Mouse (Mus musculus) CD8-positive naive resting alpha-beta T cell, adult 2 months (primary cell): ENCODE data around the gene Tmco3.
A peak's percentile ranks its signal among the peaks of the same experiment; 100 is the strongest.

Experiments
- DNase-seq, 2 experiments: peaks; one replicate each; pipeline ENCODE4 v3.0.0; 2022; ENCODE audit warnings: low read depth in 2 of 2, low spot score in 2 of 2

Tmco3 gene

DNA sequence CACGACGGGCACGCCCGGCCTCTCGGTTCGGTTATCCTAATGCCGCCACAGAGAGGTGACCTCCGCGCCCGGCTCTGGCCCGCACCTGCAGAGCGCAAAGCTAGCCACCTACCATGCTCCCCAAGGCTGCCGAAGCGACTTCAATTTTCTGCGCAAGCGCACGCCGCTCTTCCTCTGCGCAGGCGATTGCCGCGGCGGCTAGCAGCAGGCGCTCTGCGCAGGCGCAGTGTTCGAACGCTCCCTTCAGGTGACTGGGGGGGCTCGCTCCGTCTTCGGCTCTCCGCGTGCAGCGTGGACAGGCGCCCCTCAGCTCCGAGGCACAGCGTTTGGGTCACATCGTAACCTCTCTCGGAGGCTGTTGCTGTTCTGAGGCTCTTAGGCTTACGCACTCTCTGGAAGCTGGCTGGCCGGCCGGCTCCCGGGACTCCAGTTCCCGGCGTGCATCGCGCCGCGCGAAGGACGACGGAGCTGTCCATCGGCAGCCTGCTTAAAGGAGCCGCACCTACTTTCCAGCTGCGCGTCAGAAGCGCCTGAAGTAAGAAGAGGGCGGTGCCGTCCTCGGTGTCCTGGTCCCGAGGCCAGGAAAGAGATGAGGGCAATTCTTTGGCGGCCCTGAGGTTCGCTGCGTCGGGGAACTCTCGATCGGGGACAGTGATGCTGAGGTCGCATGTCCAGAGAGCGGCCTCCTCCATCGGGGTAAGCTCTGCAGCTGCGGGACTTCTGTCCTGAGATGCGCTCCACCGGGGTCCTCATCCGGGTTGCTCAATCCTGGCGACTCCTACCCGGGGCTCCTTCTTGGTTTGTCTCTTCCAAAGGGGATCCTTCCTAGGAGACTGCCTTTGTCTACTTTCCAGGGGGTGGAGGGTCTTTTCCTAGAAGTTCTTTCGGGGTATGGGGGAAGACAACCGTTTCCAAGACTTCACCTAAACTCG, at the start of gene Tmco3, which contains the start of gene Dcun1d2:
Gene Tmco3, plus strand, starts transcription at position 499 of the 932 bp plus-strand sequence.
Gene Dcun1d2, minus strand, starts transcription at position 440 of the 932 bp plus-strand sequence.
- peak; percentile 90 to 95 for DNase-seq

- DNase-seq: no peak
Measured at GRCm38 (mm10) chr8:13240055-13240454, 47.9 kb upstream of the Tmco3 start.

- DNase-seq: no peak
Measured at GRCm38 (mm10) chr8:13240691-13241090, 47.3 kb upstream of the Tmco3 start.

- DNase-seq: no peak
Measured at GRCm38 (mm10) chr8:13242985-13243870, 44.8 kb upstream of the Tmco3 start.

- no peak for DNase-seq
Measured at GRCm38 (mm10) chr8:13244343-13244880, 43.6 kb upstream of the Tmco3 start.

DNA sequence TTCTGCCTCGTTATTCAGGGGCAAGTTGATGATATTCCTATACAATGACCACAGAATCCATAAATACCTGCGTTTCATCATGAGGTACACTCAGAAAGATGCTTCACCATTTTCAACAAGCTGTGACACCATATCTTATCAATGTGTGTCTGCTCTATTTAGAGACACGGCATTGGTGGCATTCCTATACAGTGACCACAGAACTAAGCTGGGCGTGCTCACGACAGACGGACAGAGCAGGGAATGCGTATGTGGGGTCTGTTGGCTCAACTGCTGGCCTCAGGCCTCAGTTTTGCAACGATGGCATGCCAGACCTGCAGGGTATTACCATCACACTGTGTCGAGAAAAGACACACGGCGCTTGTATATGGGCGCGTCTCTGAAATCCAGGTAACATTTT, 35.2 kb upstream of the Tmco3 start:
- DNase-seq: no peak

GRCm38 (mm10) chr8:13253413-13253812, 34.6 kb upstream of the Tmco3 start:
- DNase-seq: no peak

DNA sequence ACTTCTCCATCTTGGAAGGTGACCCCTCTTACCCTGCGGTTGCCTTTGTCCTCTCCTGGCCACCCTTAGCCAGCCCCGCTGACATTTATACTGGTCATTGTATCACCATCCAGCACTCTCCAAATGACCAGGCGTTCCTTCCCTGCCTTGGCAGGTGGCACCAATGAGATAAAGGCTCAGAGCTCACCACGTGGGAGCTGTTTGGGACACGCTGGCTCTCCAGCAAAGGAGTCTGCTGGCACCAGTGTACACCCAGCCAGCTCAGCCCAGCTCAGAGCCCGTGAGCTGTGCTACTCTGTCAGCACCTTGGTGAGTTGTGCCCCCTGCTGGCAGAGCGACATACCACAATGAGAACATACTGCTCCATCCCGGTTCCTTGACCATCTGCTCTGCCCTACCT, 34.0 kb upstream of the Tmco3 start, which contains the start of gene Adprhl1:
Gene Adprhl1, minus strand, starts transcription at position 144 of the 400 bp plus-strand sequence.
- peak; percentile 34 to 52 for DNase-seq

- DNase-seq: no peak
Measured at GRCm38 (mm10) chr8:13263376-13263775, 24.6 kb upstream of the Tmco3 start.

DNA sequence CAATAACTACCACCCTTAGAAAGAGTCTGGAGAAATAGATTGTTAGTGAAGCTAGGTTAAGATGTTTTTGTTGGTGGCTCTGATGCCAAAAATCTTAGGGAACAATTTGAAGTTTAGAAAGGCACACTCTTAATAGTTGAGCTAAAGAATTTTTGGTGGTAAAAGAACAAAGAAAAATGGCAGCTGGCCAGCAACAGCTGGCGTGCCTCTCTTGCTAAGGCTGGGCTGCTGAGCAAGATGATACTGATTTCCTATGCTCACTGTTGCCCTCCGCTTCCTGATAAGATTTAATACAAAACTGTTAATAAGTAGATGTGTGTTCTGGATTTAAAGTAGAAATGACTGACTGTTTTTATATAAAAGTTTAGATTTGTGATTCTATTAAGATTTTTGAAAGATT, 20.4 kb upstream of the Tmco3 start:
- DNase-seq: no peak

GRCm38 (mm10) chr8:13272834-13273233, 15.2 kb upstream of the Tmco3 start:
- no peak for DNase-seq

DNA sequence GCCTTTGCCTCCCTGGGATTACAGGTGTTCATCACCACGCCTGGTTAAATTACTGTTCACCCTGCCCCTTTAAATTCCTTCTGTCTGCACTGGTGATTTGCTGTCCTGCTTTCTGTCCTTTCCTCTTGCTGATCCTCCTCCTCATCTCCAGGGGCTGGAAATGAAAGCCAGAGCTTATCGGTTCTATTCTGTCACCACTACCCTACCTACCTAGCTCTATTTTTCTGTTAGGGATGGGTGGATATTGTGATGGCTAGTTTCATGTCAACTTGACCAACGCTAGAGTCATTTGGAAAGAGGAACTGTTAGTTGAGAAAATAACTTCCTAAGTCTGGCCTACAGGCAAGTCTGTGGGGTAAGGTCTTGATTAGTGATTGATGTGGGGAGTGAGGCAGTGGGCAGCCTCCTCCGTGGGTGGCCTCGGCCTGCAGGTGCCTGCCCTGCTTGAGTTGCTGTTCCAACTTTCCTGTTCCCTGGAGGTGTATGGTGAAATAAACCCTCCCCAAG, 11.0 kb upstream of the Tmco3 start:
- no peak for DNase-seq

DNA sequence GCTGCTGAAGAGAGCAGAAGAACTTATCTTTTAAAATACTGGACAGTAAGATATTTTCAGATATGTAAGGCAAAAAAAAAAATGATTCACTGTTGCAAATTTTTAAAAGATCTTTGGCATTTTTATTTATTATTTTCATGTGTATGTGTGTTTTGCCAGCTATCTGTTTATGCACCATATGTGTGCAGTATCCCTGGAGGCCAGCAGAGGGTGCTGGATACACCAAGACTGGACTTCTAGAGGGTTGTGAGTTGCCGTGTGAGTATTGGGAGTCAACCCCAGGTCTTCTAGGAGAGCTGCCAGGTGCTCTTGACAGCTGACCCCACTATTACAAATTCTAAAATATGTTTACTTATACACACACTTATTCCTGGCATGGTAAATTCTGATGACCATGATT, 4.8 kb upstream of the Tmco3 start:
- no peak for DNase-seq

- DNase-seq: peak; percentile 62 to 67
Measured at GRCm38 (mm10) chr8:13287304-13287691, 692 bp upstream of the Tmco3 start.

DNA sequence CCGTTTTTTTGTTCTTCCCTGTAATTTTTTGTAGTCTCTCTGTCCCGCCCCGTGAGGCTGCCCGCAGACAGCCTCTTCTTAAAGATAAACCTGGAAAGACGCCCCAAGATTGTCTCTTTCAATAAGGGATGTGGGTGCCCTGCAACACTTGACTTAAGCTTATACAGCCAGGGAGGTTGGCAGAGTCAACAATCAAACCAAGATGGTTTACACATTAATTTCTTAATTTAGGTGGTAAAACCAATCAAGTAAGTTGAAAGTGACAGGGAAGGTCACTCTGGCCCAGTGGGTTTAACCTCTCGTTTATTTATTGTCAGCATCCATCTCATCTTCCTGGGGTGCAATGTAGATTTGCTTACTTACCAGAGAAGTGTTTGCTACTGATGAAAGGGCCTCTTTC, 656 bp downstream of the Tmco3 start:
- DNase-seq: no peak

GRCm38 (mm10) chr8:13292364-13292763, 4.4 kb downstream of the Tmco3 start:
- DNase-seq: peak; percentile 68 to 72

DNA sequence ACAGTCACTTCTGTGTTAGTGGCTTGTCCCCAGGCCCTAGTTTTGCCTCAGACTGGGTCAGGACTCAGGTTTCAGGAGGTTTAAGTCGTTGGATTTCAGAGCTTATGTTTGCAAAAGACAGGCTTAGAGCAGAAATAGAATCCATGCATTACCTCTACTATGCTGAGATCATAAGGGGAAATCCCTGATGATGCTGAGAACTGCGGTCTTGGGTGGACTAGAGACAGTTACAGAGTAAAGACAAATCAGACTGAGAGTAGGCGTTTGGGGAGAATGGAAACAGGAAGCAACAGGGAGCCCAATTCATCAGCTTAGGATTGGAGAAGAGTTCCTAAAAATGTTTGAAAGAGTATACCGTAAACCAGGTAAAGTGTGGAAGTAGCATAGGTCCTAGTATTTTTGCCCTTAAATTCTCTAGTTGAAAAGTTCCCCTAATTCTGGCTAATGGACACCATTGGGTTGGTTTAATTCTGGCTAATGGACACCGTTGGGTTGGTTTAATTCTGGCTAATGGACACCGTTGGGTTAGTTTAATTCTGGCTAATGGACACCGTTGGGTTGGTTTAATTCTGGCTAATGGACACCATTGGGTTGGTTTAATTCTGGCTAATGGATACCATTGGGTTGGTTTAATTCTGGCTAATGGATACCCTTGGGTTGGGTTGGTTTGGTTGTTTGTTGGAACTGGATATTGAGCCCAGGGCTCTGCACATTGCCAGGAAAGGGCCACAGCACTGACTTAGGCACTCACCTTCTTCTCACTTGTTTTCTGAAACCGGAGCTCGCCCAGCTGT, 5.9 kb downstream of the Tmco3 start:
- DNase-seq: no peak

DNA sequence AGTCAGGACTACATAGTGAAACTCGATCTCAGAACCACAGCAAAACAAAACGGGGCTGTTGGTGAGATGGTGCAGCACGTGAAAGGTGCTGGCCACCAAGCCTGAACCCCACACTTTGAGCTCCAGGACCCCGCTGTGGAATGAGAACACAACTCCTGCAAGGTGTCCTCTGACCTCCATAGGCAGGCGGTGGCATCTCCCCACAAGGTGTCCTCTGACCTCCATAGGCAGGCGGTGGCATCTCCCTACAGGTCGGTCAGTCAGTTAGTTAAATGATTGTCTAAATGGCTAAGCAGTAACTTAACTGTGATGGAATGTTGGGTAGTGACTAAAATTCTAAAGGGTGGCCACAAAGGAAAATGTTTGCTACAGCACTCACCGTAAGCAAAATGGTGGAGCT, 11.6 kb downstream of the Tmco3 start:
- no peak for DNase-seq

- no peak for DNase-seq
Measured at GRCm38 (mm10) chr8:13301036-13301435, 13.0 kb downstream of the Tmco3 start.

DNA sequence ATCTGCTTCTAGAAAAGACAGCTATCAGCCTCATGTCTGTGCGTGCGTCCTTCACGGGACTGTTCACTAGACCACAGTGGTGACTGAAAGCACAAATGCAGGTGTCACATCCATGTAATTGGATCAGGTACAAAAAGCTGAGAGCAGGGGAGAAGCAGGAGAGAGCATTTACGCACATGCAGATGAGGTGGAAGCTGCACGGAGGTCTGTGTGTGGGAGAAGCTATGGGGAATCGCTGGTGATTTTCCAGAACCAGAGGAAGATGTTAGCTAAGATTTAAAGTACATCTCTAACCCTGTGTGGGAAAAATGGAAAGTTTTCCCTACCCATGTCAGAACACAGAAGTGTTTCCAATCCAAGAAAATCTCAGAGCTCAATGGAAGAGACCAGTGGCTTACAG, 17.5 kb downstream of the Tmco3 start:
- no peak for DNase-seq
